Mouse (Mus musculus) small intestine, adult 2 months (tissue): Measurements from ENCODE around the gene Rbms3. TPM values are rescaled to one million over a fixed set of nuclear protein-coding genes. Genes with fewer than 3 reads are reported as not detected.

Source experiments
- H3K27ac ChIP-seq: fragments of 200-500 bp; 2 replicates; pipeline ENCODE4 v1.5.1; 2012; ENCODE audit warnings: low read depth, low read length, control low read depth, inconsistent platforms; ENCODE audit not compliant: insufficient read depth
- H3K27me3 ChIP-seq: fragments of 200-500 bp; 2 replicates; pipeline ENCODE4 v1.6.1; 2012; ENCODE audit warnings: mild to moderate bottlenecking, moderate library complexity, low read length, inconsistent platforms; ENCODE audit not compliant: control insufficient read depth, insufficient read depth
- H3K36me3 ChIP-seq: fragments of 200-500 bp; 2 replicates; pipeline ENCODE4 v1.6.1; 2012; ENCODE audit warnings: mild to moderate bottlenecking, low read length, control low read depth, inconsistent platforms; ENCODE audit not compliant: control insufficient read depth, insufficient read depth
- H3K4me1 ChIP-seq: fragments of 200-500 bp; 2 replicates; pipeline ENCODE4 v1.6.1; 2012; ENCODE audit warnings: low read length, inconsistent platforms, mixed read lengths; ENCODE audit not compliant: control insufficient read depth, insufficient read depth, insufficient read length
- H3K4me3 ChIP-seq: fragments of 200-500 bp; 2 replicates; pipeline ENCODE4 v1.5.1; 2012; ENCODE audit warnings: low read depth, mild to moderate bottlenecking, control low read depth, inconsistent platforms, low read length, moderate library complexity
- CTCF ChIP-seq: fragments of 200-500 bp; IDR thresholded peaks from 2 replicates; pipeline ENCODE4 v1.5.1; 2012; ENCODE audit warnings: low read depth, mild to moderate bottlenecking, control low read depth, inconsistent platforms, low read length, moderate library complexity, mixed read lengths; ENCODE audit not compliant: insufficient replicate concordance, insufficient read length; ENCODE audit errors: extremely low read depth
- POLR2A ChIP-seq: fragments of 200-500 bp; IDR thresholded peaks from 2 replicates; pipeline ENCODE4 v1.6.1; 2012; ENCODE audit warnings: low read depth, mild to moderate bottlenecking, control low read depth, inconsistent platforms, low read length, moderate library complexity
- WGBS: fragments of 180-500 bp; shearing (Covaris S2); methylation state at CpG from one replicate; pipeline ENCODE4 v1.1.7; 2018; 5-methylcytosine and 5-hydroxymethylcytosine counted together
- polyA plus RNA-seq: library from polyadenylated mRNA; depleted of rRNA; stranded (reverse); fragments of >200 nt; gene quantifications from 2 replicates; pipeline ENCODE4 v1.2.3, GENCODE M21; 2012

Rbms3 gene
- polyA plus RNA-seq, 1 experiment: 3.3 TPM

DNA sequence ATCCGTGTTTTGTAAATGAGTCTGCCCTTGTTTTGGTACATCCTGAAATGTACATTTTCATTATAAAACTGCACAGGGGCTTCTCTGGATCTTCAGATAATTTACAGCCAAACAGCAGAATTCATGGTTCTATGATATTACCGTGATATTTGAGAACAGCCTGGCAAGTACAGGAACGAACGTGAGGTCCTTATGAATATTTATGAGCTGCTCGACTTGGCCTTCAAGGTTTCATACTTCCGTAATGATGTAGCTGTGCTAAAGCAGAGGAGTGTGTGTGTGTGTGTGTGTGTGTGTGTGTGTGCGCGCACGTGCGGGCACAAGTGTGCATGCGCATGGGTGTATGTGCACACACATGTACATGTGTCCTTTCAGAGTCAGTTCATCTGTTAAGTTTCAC is 316.1 kb downstream of the Rbms3 start:
- Histone ChIP-seq H3K27ac (no peak overlapping the region), H3K27me3 (no peaks in the 10 kb centered on the region), H3K4me1 (no peaks in the 10 kb centered on the region), H3K4me3 (no peak overlapping the region), H3K36me3 (no peaks in the 10 kb centered on the region)
- TF ChIP-seq POLR2A (no peak), CTCF (no peak)
- 87% methylated on average over 11 of the region's 11 CpGs for whole genome bisulfite sequencing

GRCm38 (mm10) chr9:117309809-117310208 is 319.9 kb downstream of the Rbms3 start:
- TF ChIP-seq POLR2A (no peak), CTCF (peak; percentile 13; the same call in 1 of the 2 replicates)
- Histone ChIP-seq H3K27me3 (no peaks in the 10 kb centered on the region), H3K4me3 (no peak overlapping the region), H3K27ac (no peak overlapping the region), H3K36me3 (no peaks in the 10 kb centered on the region), H3K4me1 (no peaks in the 10 kb centered on the region)

DNA sequence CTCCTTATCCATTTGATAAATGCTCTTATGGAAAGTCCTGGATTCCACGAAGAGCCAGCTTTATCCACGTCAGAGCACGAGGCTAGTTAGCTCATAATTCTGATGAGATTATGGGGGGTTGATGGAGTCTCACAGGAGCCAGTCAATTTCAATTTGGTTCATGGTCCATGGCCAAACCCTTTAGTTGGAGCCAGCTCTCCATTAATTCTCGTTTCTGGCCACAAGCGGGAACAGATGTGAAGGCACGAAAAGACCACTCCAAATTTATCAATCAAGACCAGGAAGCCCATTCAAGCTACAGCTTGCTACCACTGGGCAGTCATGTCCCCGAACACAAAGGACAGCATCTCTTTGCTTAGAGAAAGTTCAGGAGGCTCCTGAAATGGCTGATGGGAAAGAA is 330.7 kb downstream of the Rbms3 start:
- Histone ChIP-seq H3K4me3 (no peak overlapping the region), H3K27ac (no peak overlapping the region), H3K27me3 (no peaks in the 10 kb centered on the region), H3K4me1 (no peaks in the 10 kb centered on the region), H3K36me3 (no peaks in the 10 kb centered on the region)
- 84% methylated on average over 7 of the region's 7 CpGs for WGBS
- TF ChIP-seq POLR2A (no peak), CTCF (no peak)

DNA sequence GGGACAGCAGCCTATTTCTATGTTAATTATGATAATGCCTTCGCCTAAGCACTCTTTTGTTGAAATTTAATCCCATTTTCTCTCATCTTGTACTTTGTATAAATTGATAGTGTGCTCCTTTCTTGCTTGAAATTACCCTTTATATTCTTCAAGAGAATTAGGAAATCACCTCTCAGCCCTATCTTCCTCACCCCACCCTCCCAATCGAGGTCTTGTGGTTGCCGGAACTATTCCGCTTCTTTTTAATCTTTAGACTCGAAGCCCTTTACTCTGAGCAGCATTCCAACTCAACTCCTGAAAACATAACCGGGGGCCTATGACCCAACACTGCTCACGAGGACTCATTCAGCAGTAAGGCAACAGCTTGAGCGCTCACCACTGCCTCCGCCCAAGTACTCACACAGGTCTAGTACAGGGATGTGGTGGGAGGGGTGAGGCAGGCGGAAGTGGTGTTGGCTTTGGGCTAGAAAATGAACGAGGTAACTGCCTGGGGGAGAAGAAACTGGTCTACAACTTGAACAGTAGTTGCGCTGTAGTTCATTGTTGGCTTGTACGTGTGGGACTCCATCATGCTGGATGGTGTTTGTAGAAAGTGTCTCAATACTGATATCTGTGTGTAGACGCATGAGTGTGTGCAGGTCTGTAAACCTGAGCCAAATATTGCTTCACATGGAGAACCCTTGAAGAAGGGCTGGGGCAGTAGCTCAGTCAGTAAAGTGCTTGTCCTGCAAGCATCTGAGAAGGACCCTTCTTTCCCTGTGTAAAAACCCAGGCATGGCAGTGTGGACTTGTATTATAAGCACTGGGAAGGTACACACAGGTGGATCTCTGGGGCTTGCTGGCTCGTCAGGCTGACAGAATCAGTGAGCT is 331.8 kb downstream of the Rbms3 start:
- Histone ChIP-seq H3K4me3 (no peak overlapping the region), H3K27me3 (no peaks in the 10 kb centered on the region), H3K36me3 (no peaks in the 10 kb centered on the region), H3K27ac (no peak overlapping the region), H3K4me1 (no peaks in the 10 kb centered on the region)
- 68% methylated on average over 15 of the region's 15 CpGs for WGBS
- TF ChIP-seq POLR2A (no peak), CTCF (no peak)

GRCm38 (mm10) chr9:117291066-117291850 is 338.5 kb downstream of the Rbms3 start:
- Histone ChIP-seq H3K36me3 (no peaks in the 10 kb centered on the region), H3K27ac (no peak overlapping the region), H3K27me3 (no peaks in the 10 kb centered on the region), H3K4me3 (no peak overlapping the region), H3K4me1 (no peaks in the 10 kb centered on the region)
- TF ChIP-seq CTCF (no peak), POLR2A (no peak)
- 78% methylated on average over 15 of the region's 15 CpGs for WGBS

- WGBS: 79% methylated on average over 12 of the region's 12 CpGs
Measured at GRCm38 (mm10) chr9:117274846-117275245, 354.9 kb downstream of the Rbms3 start.

DNA sequence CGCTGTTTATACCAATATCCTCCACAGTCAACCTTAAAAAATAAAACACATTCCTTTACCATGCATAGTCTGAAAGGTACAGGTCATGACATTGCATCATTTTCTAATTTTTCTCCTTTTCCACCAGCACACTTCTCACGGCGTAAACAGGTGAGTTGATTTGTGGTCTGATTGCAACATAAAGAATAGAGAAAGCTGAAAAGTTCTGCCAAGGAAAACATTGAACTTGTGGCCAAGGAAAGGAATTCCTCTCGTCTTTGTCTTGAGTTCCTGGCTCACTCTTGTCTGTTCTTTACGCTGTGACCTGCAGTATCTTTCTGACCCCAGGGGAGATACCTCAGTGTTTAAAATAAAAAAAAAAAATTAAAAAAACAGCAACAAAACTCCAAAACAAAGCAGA is 370.1 kb downstream of the Rbms3 start:
- TF ChIP-seq CTCF: no peak
- no peak for TF ChIP-seq POLR2A
- WGBS: 86% methylated on average over 5 of the region's 5 CpGs
- Histone ChIP-seq H3K27me3 (no peaks in the 10 kb centered on the region), H3K36me3 (no peaks in the 10 kb centered on the region), H3K4me1 (no peaks in the 10 kb centered on the region), H3K4me3 (no peak overlapping the region), H3K27ac (no peak overlapping the region)

More at GRCm38 (mm10) chr9:117274846-117275245, 354.9 kb downstream of the Rbms3 start:
- no peaks in the 10 kb centered on the region for H3K27me3 ChIP-seq
- TF ChIP-seq CTCF (no peak), POLR2A (no peak)
- no peak overlapping the region for H3K27ac ChIP-seq
- no peaks in the 10 kb centered on the region for H3K36me3 ChIP-seq
- no peaks in the 10 kb centered on the region for H3K4me1 ChIP-seq
- no peak overlapping the region for H3K4me3 ChIP-seq
